Comparison of ENCODE assay signal across 8 mouse cellular contexts in genomic region chr10:80053831-80054815, GRCm38 (mm10). TPM values are rescaled to one million over a fixed set of nuclear protein-coding genes. Genes with fewer than 3 reads are reported as not detected.
DNase-seq lines count a peak whose midpoint lies in the region; ATAC-seq and TF ChIP-seq lines count a peak whose summit lies in the region.

No protein-coding gene starts in this region.

- WGBS in intestine, embryonic 16.5 days, result under 1% methylated on average over 77 of the region's 77 CpGs
- WGBS in liver, adult 2 months, result under 1% methylated on average over 77 of the region's 77 CpGs
- WGBS in midbrain, embryonic 16.5 days, result 1% methylated on average over 77 of the region's 77 CpGs

- ATAC-seq in granulocyte monocyte progenitor cell, adult 5-6 weeks (replicated peaks; ENCODE audit: poor library complexity, severe bottlenecking), result peak; percentile 20; the same call in 1 of the 2 replicates
- ATAC-seq in intestine, embryonic 16.5 days, result peak; percentile 53
- ATAC-seq in midbrain, embryonic 16.5 days, result peak; percentile 49

- no peak for TF ChIP-seq POLR2A in liver, adult 2 months (IDR thresholded peaks at IDR 0.05; ENCODE audit: extremely low read depth, insufficient read depth, low read length)

- H3K79me2 ChIP-seq in liver, adult 2 months (ENCODE audit: control insufficient read depth, insufficient read depth, low read length), result peaks cover 7% of the 10 kb centered on the region; the same call in 1 of the 2 replicates

- no peaks in the 10 kb centered on the region for H3K9me3 ChIP-seq in intestine, embryonic 16.5 days (ENCODE audit: control insufficient read depth, low read length)
- H3K9me3 ChIP-seq in midbrain, embryonic 16.5 days (replicated peaks; ENCODE audit: control insufficient read depth, low read length, poor library complexity, severe bottlenecking), result no peaks in the 10 kb centered on the region

- peak; percentile 51 for TF ChIP-seq CTCF in liver, adult 2 months (IDR thresholded peaks at IDR 0.05; ENCODE audit: low read depth, low read length)

- peak overlapping the region; percentile 88 for H3K4me3 ChIP-seq in intestine, embryonic 16.5 days (ENCODE audit: low read length)
- H3K4me3 ChIP-seq in liver, adult 2 months (ENCODE audit: insufficient read depth, low read depth, low read length), result peak overlapping the region; percentile 78
- peak overlapping the region; percentile 54 for H3K4me3 ChIP-seq in midbrain, embryonic 16.5 days (ENCODE audit: low read depth, low read length)

- peak overlapping the region; percentile 99 for H3K9ac ChIP-seq in intestine, embryonic 16.5 days (ENCODE audit: low read depth, low read length)
- peak overlapping the region; percentile 97 for H3K9ac ChIP-seq in liver, adult 2 months (ENCODE audit: low read depth, low read length)
- peak overlapping the region; percentile 78 for H3K9ac ChIP-seq in midbrain, embryonic 16.5 days (ENCODE audit: low read depth, low read length)

- no peaks in the 10 kb centered on the region for H3K27me3 ChIP-seq in intestine, embryonic 16.5 days (replicated peaks; ENCODE audit: control insufficient read depth, insufficient read depth, low read length)
- no peaks in the 10 kb centered on the region for H3K27me3 ChIP-seq in liver, adult 2 months (ENCODE audit: control insufficient read depth, insufficient read depth, low read length)
- H3K27me3 ChIP-seq in midbrain, embryonic 16.5 days (ENCODE audit: control insufficient read depth, insufficient read depth, low read depth, low read length), result no peaks in the 10 kb centered on the region
- no peaks in the 10 kb centered on the region for H3K27me3 ChIP-seq in splenic B cell, adult 2 months (ENCODE audit: control insufficient read depth, insufficient read depth, low read length, poor library complexity, severe bottlenecking)

- peak overlapping the region; percentile 75 for H3K4me2 ChIP-seq in intestine, embryonic 16.5 days (ENCODE audit: low read depth, low read length)
- H3K4me2 ChIP-seq in midbrain, embryonic 16.5 days (ENCODE audit: low read length), result peak overlapping the region; percentile 56

- peaks cover 37% of the 10 kb centered on the region for H3K4me1 ChIP-seq in intestine, embryonic 16.5 days (ENCODE audit: control insufficient read depth, insufficient read depth, low read length)
- peaks cover 24% of the 10 kb centered on the region for H3K4me1 ChIP-seq in liver, adult 2 months (ENCODE audit: control insufficient read depth, insufficient read depth, low read length)
- peaks cover 13% of the 10 kb centered on the region for H3K4me1 ChIP-seq in midbrain, embryonic 16.5 days (ENCODE audit: control insufficient read depth, insufficient read depth, low read length)

- H3K27ac ChIP-seq in intestine, embryonic 16.5 days (ENCODE audit: low read length), result peak overlapping the region; percentile 99
- H3K27ac ChIP-seq in liver, adult 2 months (replicated peaks; ENCODE audit: insufficient read depth, low read depth, low read length), result peak overlapping the region; percentile 93
- peak overlapping the region; percentile 86 for H3K27ac ChIP-seq in midbrain, embryonic 16.5 days (ENCODE audit: low read length)

- DNase-seq in urinary bladder, adult 18-20 months (ENCODE audit: low spot score in 2 of 2), result peak; percentile 65 to 68
- no peak for DNase-seq in urinary bladder, postnatal 10 days (ENCODE audit: low spot score)
- peak; percentile 83 for DNase-seq in embryo, embryonic 9.5 days (ENCODE audit: extremely low spot score)
- DNase-seq in liver, adult 2 months (ENCODE audit: extremely low read depth, low read depth, low spot score), result peak; percentile 55
- peak; percentile 50 for DNase-seq in splenic B cell, adult 2 months (ENCODE audit: low read depth, low spot score)

- peaks cover 14% of the 10 kb centered on the region for H3K36me3 ChIP-seq in intestine, embryonic 16.5 days (ENCODE audit: control insufficient read depth, insufficient read depth, low read length)
- peaks cover 15% of the 10 kb centered on the region; the same call in 1 of the 2 replicates for H3K36me3 ChIP-seq in liver, adult 2 months (ENCODE audit: control insufficient read depth, insufficient read depth, low read length)
- peaks cover 15% of the 10 kb centered on the region for H3K36me3 ChIP-seq in midbrain, embryonic 16.5 days (ENCODE audit: control insufficient read depth, insufficient read depth, low read length)
- H3K36me3 ChIP-seq in splenic B cell, adult 2 months (ENCODE audit: control insufficient read depth, insufficient read depth, low read length, poor library complexity, severe bottlenecking), result peaks cover 7% of the 10 kb centered on the region; the same call in 1 of the 2 replicates

RNA-seq across cellular contexts. Expression of gene Gpx4, which starts 7.2 kb away (rescaled TPM):
- total RNA-seq in granulocyte monocyte progenitor cell, adult 5-6 weeks (2014; fragmentation: Nextera tagmentation), result 278 and 280 TPM in 2 replicates
- 397 and 420 TPM in 2 replicates for total RNA-seq in granulocyte monocyte progenitor cell, adult 5-6 weeks (2017)
- 942 and 972 TPM in 2 replicates for polyA plus RNA-seq in intestine, embryonic 16.5 days (2015; fragmentation: Nextera tagmentation; extraction: Ambion mirVana)
- 712 and 752 TPM in 2 replicates for total RNA-seq in liver, adult 2 months (2014; rRNA removed)
- polyA plus RNA-seq in liver, adult 2 months (2012; rRNA removed), result 535 and 559 TPM in 2 replicates
- polyA plus RNA-seq in midbrain, embryonic 16.5 days (2015; fragmentation: Nextera tagmentation; extraction: Ambion mirVana), result 509 and 552 TPM in 2 replicates

RNA-seq across cellular contexts. Expression of gene Polr2e, which starts 14.5 kb away (rescaled TPM):
- total RNA-seq in granulocyte monocyte progenitor cell, adult 5-6 weeks (2014; fragmentation: Nextera tagmentation), result 96.6 and 105 TPM in 2 replicates
- 79.7 and 86.7 TPM in 2 replicates for total RNA-seq in granulocyte monocyte progenitor cell, adult 5-6 weeks (2017)
- polyA plus RNA-seq in intestine, embryonic 16.5 days (2015; fragmentation: Nextera tagmentation; extraction: Ambion mirVana), result 190 and 212 TPM in 2 replicates
- total RNA-seq in liver, adult 2 months (2014; rRNA removed), result 26.4 and 39.1 TPM in 2 replicates
- 71.1 and 74.6 TPM in 2 replicates for polyA plus RNA-seq in liver, adult 2 months (2012; rRNA removed)
- polyA plus RNA-seq in midbrain, embryonic 16.5 days (2015; fragmentation: Nextera tagmentation; extraction: Ambion mirVana), result 124 and 131 TPM in 2 replicates

RNA-seq across cellular contexts. Expression of gene Arhgap45, which starts 37.7 kb away (rescaled TPM):
- total RNA-seq in granulocyte monocyte progenitor cell, adult 5-6 weeks (2014; fragmentation: Nextera tagmentation), result 109 and 133 TPM in 2 replicates
- total RNA-seq in granulocyte monocyte progenitor cell, adult 5-6 weeks (2017), result 110 and 120 TPM in 2 replicates
- polyA plus RNA-seq in intestine, embryonic 16.5 days (2015; fragmentation: Nextera tagmentation; extraction: Ambion mirVana), result 6.0 and 7.3 TPM in 2 replicates
- total RNA-seq in liver, adult 2 months (2014; rRNA removed), result 4.5 and 4.6 TPM in 2 replicates
- 7.7 and 10.9 TPM in 2 replicates for polyA plus RNA-seq in liver, adult 2 months (2012; rRNA removed)
- polyA plus RNA-seq in midbrain, embryonic 16.5 days (2015; fragmentation: Nextera tagmentation; extraction: Ambion mirVana), result 1.2 TPM in 2 replicates

RNA-seq across cellular contexts. Expression of gene Sbno2, which starts 51.2 kb away (rescaled TPM):
- total RNA-seq in granulocyte monocyte progenitor cell, adult 5-6 weeks (2014; fragmentation: Nextera tagmentation), result 42.4 and 43.6 TPM in 2 replicates
- total RNA-seq in granulocyte monocyte progenitor cell, adult 5-6 weeks (2017), result 18.0 and 24.5 TPM in 2 replicates
- polyA plus RNA-seq in intestine, embryonic 16.5 days (2015; fragmentation: Nextera tagmentation; extraction: Ambion mirVana), result 13.4 and 14.3 TPM in 2 replicates
- 8.9 and 11.8 TPM in 2 replicates for total RNA-seq in liver, adult 2 months (2014; rRNA removed)
- polyA plus RNA-seq in liver, adult 2 months (2012; rRNA removed), result 19.2 and 25.9 TPM in 2 replicates
- 11.6 and 12.5 TPM in 2 replicates for polyA plus RNA-seq in midbrain, embryonic 16.5 days (2015; fragmentation: Nextera tagmentation; extraction: Ambion mirVana)

RNA-seq across cellular contexts. Expression of gene Abca7, which starts 57.8 kb away (rescaled TPM):
- 23.0 and 28.8 TPM in 2 replicates for total RNA-seq in granulocyte monocyte progenitor cell, adult 5-6 weeks (2014; fragmentation: Nextera tagmentation)
- 14.7 and 16.0 TPM in 2 replicates for total RNA-seq in granulocyte monocyte progenitor cell, adult 5-6 weeks (2017)
- polyA plus RNA-seq in intestine, embryonic 16.5 days (2015; fragmentation: Nextera tagmentation; extraction: Ambion mirVana), result 3.3 and 3.4 TPM in 2 replicates
- total RNA-seq in liver, adult 2 months (2014; rRNA removed), result 1.4 and 1.9 TPM in 2 replicates
- 3.2 and 3.4 TPM in 2 replicates for polyA plus RNA-seq in liver, adult 2 months (2012; rRNA removed)
- 4.1 and 4.8 TPM in 2 replicates for polyA plus RNA-seq in midbrain, embryonic 16.5 days (2015; fragmentation: Nextera tagmentation; extraction: Ambion mirVana)
